Mouse (Mus musculus) CH12.LX (cell line): ENCODE measurements at regions not wholly inside any gene's neighbourhood (a gene's known extent, or its start where the extent isn't known, plus 50 kb on each side); places are given as distances from the start of the nearest gene placed in this dataset.

Experiments
- DNase-seq: peaks from one replicate; pipeline ENCODE4 v3.0.0-alpha.2; 2013; ENCODE audit errors: extremely low read depth
- H3K27ac ChIP-seq: 2 replicates; pipeline ENCODE4 v1.5.1; 2012; ENCODE audit warnings: low read depth, mild to moderate bottlenecking, control low read depth, moderate library complexity; ENCODE audit not compliant: insufficient read depth
- H3K27me3 ChIP-seq: replicated peaks from 2 replicates; pipeline ENCODE3; 2012; ENCODE audit warnings: inconsistent platforms
- H3K36me3 ChIP-seq, 2 experiments: replicated peaks in 1 of 2; 2 replicates each; pipeline versions ENCODE3 to v1.6.1; 2012; ENCODE audit warnings: inconsistent platforms in 1 of 2, low read length in 1 of 2, mild to moderate bottlenecking in 1 of 2, mixed read lengths in 1 of 2, moderate library complexity in 1 of 2; ENCODE audit not compliant: control insufficient read depth in 1 of 2, insufficient read depth in 1 of 2
- H3K4me1 ChIP-seq, 2 experiments: 2 replicates each; pipeline ENCODE4 v1.6.1; 2012; ENCODE audit warnings: inconsistent platforms in 1 of 2, moderate library complexity in 1 of 2; ENCODE audit not compliant: insufficient read depth in 2 of 2, control insufficient read depth in 1 of 2
- H3K4me2 ChIP-seq: 2 replicates; pipeline ENCODE4 v1.6.1; 2012; ENCODE audit warnings: low read depth, mild to moderate bottlenecking, control low read depth; ENCODE audit not compliant: poor library complexity, insufficient read depth, severe bottlenecking
- H3K4me3 ChIP-seq, 3 experiments: fragments of 150-350 bp in 1 of 3; sonication (generic) in 1 of 3; replicated peaks in 1 of 3; 2 replicates each; pipeline versions ENCODE3 to v1.5.1; 2011 to 2012; ENCODE audit warnings: low read depth in 2 of 3, low read length in 2 of 3, mild to moderate bottlenecking in 2 of 3, moderate library complexity in 2 of 3, control low read depth in 1 of 3, improper control_type of control experiment in 1 of 3, inconsistent platforms in 1 of 3, mixed read lengths in 1 of 3; ENCODE audit not compliant: poor library complexity in 1 of 3
- H3K79me2 ChIP-seq: replicated peaks from 2 replicates; pipeline ENCODE4 v1.6.1; 2012; ENCODE audit warnings: mild to moderate bottlenecking, moderate library complexity; ENCODE audit not compliant: control insufficient read depth, poor library complexity, insufficient read depth, severe bottlenecking; ENCODE audit errors: extremely low read depth
- H3K9ac ChIP-seq: 2 replicates; pipeline ENCODE4 v1.6.1; 2012; ENCODE audit warnings: low read depth, mild to moderate bottlenecking, control low read depth, moderate library complexity; ENCODE audit not compliant: insufficient read depth
- H3K9me3 ChIP-seq: replicated peaks from 2 replicates; pipeline ENCODE3; 2012; ENCODE audit warnings: low read length, inconsistent platforms, mixed read lengths
- CHD1 ChIP-seq: IDR thresholded peaks from 2 replicates; pipeline ENCODE4 v1.6.1; 2012; ENCODE audit warnings: low read depth, low read length, improper control_type of control experiment, inconsistent platforms
- ELF1 ChIP-seq: IDR thresholded peaks from 2 replicates; pipeline ENCODE4 v1.6.1; 2014; ENCODE audit warnings: low read depth, mild to moderate bottlenecking, inconsistent platforms, low read length, improper control_type of control experiment
- ETS1 ChIP-seq: conservative IDR thresholded peaks from 2 replicates; pipeline ENCODE4 v1.6.1; 2012; ENCODE audit warnings: low read depth, mild to moderate bottlenecking, inconsistent platforms, low read length, improper control_type of control experiment, moderate library complexity
- GABPA ChIP-seq: IDR thresholded peaks from 2 replicates; pipeline ENCODE4 v1.6.1; 2012; ENCODE audit warnings: low read depth, low read length, improper control_type of control experiment, inconsistent platforms; ENCODE audit not compliant: insufficient replicate concordance
- IRF4 ChIP-seq: IDR thresholded peaks from 2 replicates; pipeline ENCODE4 v1.6.1; 2014; ENCODE audit warnings: low read depth, mild to moderate bottlenecking, inconsistent platforms, low read length, improper control_type of control experiment
- JUN ChIP-seq: IDR thresholded peaks from 2 replicates; pipeline ENCODE4 v1.6.1; 2011; ENCODE audit warnings: low read depth, mild to moderate bottlenecking, low read length, improper control_type of control experiment, moderate library complexity; ENCODE audit not compliant: insufficient read depth
- MAFK ChIP-seq: IDR thresholded peaks from 2 replicates; pipeline ENCODE4 v1.6.1; 2011; ENCODE audit warnings: low read length, improper control_type of control experiment; ENCODE audit not compliant: insufficient replicate concordance
- MAX ChIP-seq: IDR thresholded peaks from 2 replicates; pipeline ENCODE4 v1.6.1; 2011; ENCODE audit warnings: low read length, improper control_type of control experiment
- MAZ ChIP-seq: IDR thresholded peaks from 2 replicates; pipeline ENCODE4 v1.6.1; 2012; ENCODE audit warnings: low read depth, mild to moderate bottlenecking, inconsistent platforms, low read length, improper control_type of control experiment, moderate library complexity
- MEF2A ChIP-seq: IDR thresholded peaks from 2 replicates; pipeline ENCODE4 v1.6.1; 2014; ENCODE audit warnings: low read depth, mild to moderate bottlenecking, inconsistent platforms, low read length, improper control_type of control experiment, borderline replicate concordance
- MYC ChIP-seq: IDR thresholded peaks from 2 replicates; pipeline ENCODE4 v1.6.1; 2011; ENCODE audit warnings: low read depth, mild to moderate bottlenecking, improper control_type of control experiment, low read length
- SIN3A ChIP-seq: IDR thresholded peaks from 2 replicates; pipeline ENCODE4 v1.6.1; 2012; ENCODE audit warnings: low read length, improper control_type of control experiment, inconsistent platforms
- TCF12 ChIP-seq: IDR thresholded peaks from 2 replicates; pipeline ENCODE4 v1.6.1; 2014; ENCODE audit warnings: low read depth, mild to moderate bottlenecking, inconsistent platforms, low read length, improper control_type of control experiment
- UBTF ChIP-seq: IDR thresholded peaks from 2 replicates; pipeline ENCODE4 v1.6.1; 2012; ENCODE audit warnings: low read depth, mild to moderate bottlenecking, inconsistent platforms, low read length, improper control_type of control experiment, moderate library complexity
- USF1 ChIP-seq: IDR thresholded peaks from 2 replicates; pipeline ENCODE4 v1.6.1; 2014; ENCODE audit warnings: low read depth, mild to moderate bottlenecking, inconsistent platforms, low read length, improper control_type of control experiment
- USF2 ChIP-seq: conservative IDR thresholded peaks from 2 replicates; pipeline ENCODE4 v1.6.1; 2011; ENCODE audit warnings: low read depth, low read length, improper control_type of control experiment
- ZC3H11A ChIP-seq: IDR thresholded peaks from 2 replicates; pipeline ENCODE4 v1.6.1; 2012; ENCODE audit warnings: low read depth, mild to moderate bottlenecking, inconsistent platforms, low read length, improper control_type of control experiment
- ZKSCAN1 ChIP-seq: IDR thresholded peaks from 2 replicates; pipeline ENCODE4 v1.6.1; 2012; ENCODE audit warnings: low read depth, inconsistent platforms, low read length, improper control_type of control experiment, borderline replicate concordance
- ZNF384 ChIP-seq: IDR thresholded peaks from 2 replicates; pipeline ENCODE4 v1.6.1; 2012; ENCODE audit warnings: low read depth, low read length, improper control_type of control experiment, inconsistent platforms
- dilution Hi-C: fragments of 300-500 bp; cut with MboI; formaldehyde crosslinking; loops from 2 replicates; pipeline ENCODE4 v1.14.3; 2020; ENCODE audit warnings: low sequenced_read_pairs; ENCODE audit not compliant: extremely low pct_unique_long_range_greater_than_20kb, extremely low pct_ligation_motif_present
- in situ Hi-C: fragments of 300-500 bp; cut with MboI; formaldehyde crosslinking; loops from 3 replicates; pipeline ENCODE4 v1.14.3; 2019; ENCODE audit warnings: low sequenced_read_pairs, low pct_ligation_motif_present, low pct_unique_long_range_greater_than_20kb, mixed read lengths

- Histone ChIP-seq H3K79me2 (no peaks in the 10 kb centered on the region), H3K9me3 (no peaks in the 10 kb centered on the region), H3K27me3 (peaks cover 15% of the 10 kb centered on the region)
- DNase-seq: no peak
- TF ChIP-seq ETS1: no peak
- no peak for TF ChIP-seq IRF4
- TF ChIP-seq MAX: no peak
- TF ChIP-seq UBTF: no peak
- no peak for TF ChIP-seq GABPA
- no peak for TF ChIP-seq MAZ
- TF ChIP-seq MEF2A: no peak
- no peak for TF ChIP-seq USF2
- no peak for TF ChIP-seq ELF1
- no peak for TF ChIP-seq USF1
- no peak for TF ChIP-seq SIN3A
- TF ChIP-seq, all 38 proteins: peak for 0
- Histone ChIP-seq H3K36me3 (no peaks in the 10 kb centered on the region), H3K4me2 (no peak overlapping the region), H3K9ac (no peak overlapping the region), H3K4me1 (no peaks in the 10 kb centered on the region), H3K4me3 (no peak overlapping the region), H3K27ac (no peak overlapping the region)
- in situ Hi-C loops: no loop called here
- dilution Hi-C loops: no loop called here
These were observed 479.6 kb upstream of the Jmjd1c start for GRCm38 (mm10) chr10:66616280-66616679.

DNA sequence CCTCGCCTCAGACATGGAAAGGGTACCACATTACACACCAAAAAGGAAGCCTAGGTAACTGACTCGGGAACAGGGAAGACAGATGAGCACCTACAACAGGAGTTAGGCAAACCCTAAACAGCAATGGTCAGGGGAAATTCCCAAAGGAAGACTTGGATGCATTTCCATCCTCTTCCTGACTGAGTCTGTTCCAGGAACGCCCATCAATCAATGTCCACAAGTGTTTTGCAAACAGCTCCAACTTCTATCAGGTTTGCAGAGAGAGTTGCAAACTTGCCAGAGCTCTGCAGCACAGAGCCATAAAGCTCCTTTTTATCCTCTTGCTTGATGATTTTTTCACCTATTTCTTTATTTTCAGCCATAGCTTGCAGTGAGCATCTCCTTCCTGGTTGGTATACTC lies 464.9 kb upstream of the Jmjd1c start:
- no peak overlapping the region for H3K27ac ChIP-seq
- no peak for DNase-seq
- no peak overlapping the region for H3K4me3 ChIP-seq
- H3K79me2 ChIP-seq: no peaks in the 10 kb centered on the region
- no peak for TF ChIP-seq CHD1
- TF ChIP-seq ZKSCAN1: no peak
- no peak for TF ChIP-seq MEF2A
- TF ChIP-seq UBTF: no peak
- TF ChIP-seq TCF12: no peak
- no peak for TF ChIP-seq ZNF384
- no peak for TF ChIP-seq IRF4
- no peak for TF ChIP-seq JUN
- TF ChIP-seq MAFK: no peak
- no peak for TF ChIP-seq ZC3H11A
- no peak for TF ChIP-seq MYC
- in situ Hi-C loops: no loop called here
- no peak overlapping the region for H3K9ac ChIP-seq
- dilution Hi-C loops: no loop called here
- H3K4me2 ChIP-seq: no peak overlapping the region
- H3K4me1 ChIP-seq: no peaks in the 10 kb centered on the region
- no peaks in the 10 kb centered on the region for H3K27me3 ChIP-seq
- H3K9me3 ChIP-seq: peaks cover 2% of the 10 kb centered on the region
- no peaks in the 10 kb centered on the region for H3K36me3 ChIP-seq
